Mouse (Mus musculus): Measurements from ENCODE around the gene Tnfrsf26. TPM values are rescaled to one million over a fixed set of nuclear protein-coding genes. Genes with fewer than 3 reads are reported as not detected.
A peak's percentile ranks its signal among the peaks of the same experiment; 100 is the strongest.

The Tnfrsf26 gene
- polyA plus RNA-seq, 1 experiment from 2014 or later: 0.30 TPM

- Histone ChIP-seq H3K36me3 (ENCODE audit: control insufficient read depth, insufficient read depth, low read length) (no peaks in the 10 kb centered on the region), H3K4me1 (replicated peaks; ENCODE audit: control insufficient read depth, insufficient read depth, low read length) (no peaks in the 10 kb centered on the region), H3K27ac (ENCODE audit: low read depth) (no peak overlapping the region), H3K4me2 (ENCODE audit: low read length) (no peak overlapping the region), H3K4me3 (ENCODE audit: low read depth, low read length) (no peak overlapping the region), H3K9me3 (ENCODE audit: control insufficient read depth, low read length) (0 out of 2 replicates have a peak, but pooled peaks cover 3% of the 10 kb centered on the region), H3K27me3 (replicated peaks; ENCODE audit: control insufficient read depth, insufficient read depth, low read length) (no peaks in the 10 kb centered on the region), H3K9ac (ENCODE audit: low read length) (no peak overlapping the region)
- DNase-seq (ENCODE audit: low spot score) (no peak), ATAC-seq (replicated peaks; ENCODE audit: low FRiP score, low TSS enrichment, low read depth) (no peak)
- 62% methylated on average over 3 of the region's 3 CpGs for WGBS
These were observed 16.3 kb downstream of the Tnfrsf26 start for GRCm38 (mm10) chr7:143612215-143612614.

DNA sequence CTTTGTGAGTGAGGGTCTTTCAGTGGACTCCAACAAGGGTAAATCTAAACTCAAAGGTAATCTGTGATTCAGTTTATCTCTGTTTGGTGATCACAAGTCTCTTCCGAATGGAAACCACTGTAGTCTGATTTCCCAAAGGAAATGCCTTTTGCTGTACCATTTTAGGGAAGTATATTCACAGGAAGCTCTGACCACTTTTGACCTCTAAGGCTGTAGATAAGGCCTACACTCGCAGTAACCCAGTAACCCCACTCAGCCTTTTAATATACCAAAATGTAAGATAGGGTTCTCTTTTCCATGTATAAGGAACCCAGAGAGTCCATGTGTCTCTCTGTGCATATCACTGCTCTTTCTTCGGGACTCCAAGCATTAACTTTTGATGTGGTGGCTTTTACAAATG, 23.2 kb downstream of the Tnfrsf26 start:
- 88% methylated on average over 3 of the region's 3 CpGs for WGBS
- ATAC-seq (replicated peaks; ENCODE audit: low FRiP score, low TSS enrichment, low read depth): no peak
- Histone ChIP-seq H3K27ac (ENCODE audit: low read depth) (no peak overlapping the region), H3K9ac (ENCODE audit: low read length) (no peak overlapping the region), H3K36me3 (ENCODE audit: control insufficient read depth, insufficient read depth, low read length) (no peaks in the 10 kb centered on the region), H3K4me3 (ENCODE audit: low read depth, low read length) (no peak overlapping the region), H3K27me3 (replicated peaks; ENCODE audit: control insufficient read depth, insufficient read depth, low read length) (no peaks in the 10 kb centered on the region), H3K4me2 (ENCODE audit: low read length) (no peak overlapping the region), H3K9me3 (ENCODE audit: control insufficient read depth, low read length) (no peaks in the 10 kb centered on the region), H3K4me1 (replicated peaks; ENCODE audit: control insufficient read depth, insufficient read depth, low read length) (no peaks in the 10 kb centered on the region)
- no peak for DNase-seq (ENCODE audit: low spot score)

GRCm38 (mm10) chr7:143604889-143605288, 23.6 kb downstream of the Tnfrsf26 start:
- DNase-seq (ENCODE audit: low spot score) (no peak), ATAC-seq (replicated peaks; ENCODE audit: low FRiP score, low TSS enrichment, low read depth) (no peak)
- Histone ChIP-seq H3K36me3 (ENCODE audit: control insufficient read depth, insufficient read depth, low read length) (no peaks in the 10 kb centered on the region), H3K27ac (ENCODE audit: low read depth) (no peak overlapping the region), H3K27me3 (replicated peaks; ENCODE audit: control insufficient read depth, insufficient read depth, low read length) (no peaks in the 10 kb centered on the region), H3K4me1 (replicated peaks; ENCODE audit: control insufficient read depth, insufficient read depth, low read length) (no peaks in the 10 kb centered on the region), H3K4me3 (ENCODE audit: low read depth, low read length) (no peak overlapping the region), H3K9me3 (ENCODE audit: control insufficient read depth, low read length) (no peaks in the 10 kb centered on the region), H3K4me2 (ENCODE audit: low read length) (no peak overlapping the region), H3K9ac (ENCODE audit: low read length) (no peak overlapping the region)
- 64% methylated on average over 2 of the region's 2 CpGs for WGBS

GRCm38 (mm10) chr7:143601705-143602104, 26.8 kb downstream of the Tnfrsf26 start:
- Histone ChIP-seq H3K4me1 (replicated peaks; ENCODE audit: control insufficient read depth, insufficient read depth, low read length) (peaks cover 7% of the 10 kb centered on the region; the same call in 1 of the 2 replicates), H3K9ac (ENCODE audit: low read length) (no peak overlapping the region), H3K4me2 (ENCODE audit: low read length) (no peak overlapping the region), H3K36me3 (ENCODE audit: control insufficient read depth, insufficient read depth, low read length) (no peaks in the 10 kb centered on the region), H3K9me3 (ENCODE audit: control insufficient read depth, low read length) (no peaks in the 10 kb centered on the region), H3K27ac (ENCODE audit: low read depth) (no peak overlapping the region), H3K27me3 (replicated peaks; ENCODE audit: control insufficient read depth, insufficient read depth, low read length) (no peaks in the 10 kb centered on the region), H3K4me3 (ENCODE audit: low read depth, low read length) (no peak overlapping the region)
- 83% methylated on average over 2 of the region's 2 CpGs for WGBS
- DNase-seq (ENCODE audit: low spot score): no peak
- no peak for ATAC-seq (replicated peaks; ENCODE audit: low FRiP score, low TSS enrichment, low read depth)

- Histone ChIP-seq H3K27me3 (replicated peaks; ENCODE audit: control insufficient read depth, insufficient read depth, low read length) (no peaks in the 10 kb centered on the region), H3K36me3 (ENCODE audit: control insufficient read depth, insufficient read depth, low read length) (peaks cover 5% of the 10 kb centered on the region; the same call in 1 of the 2 replicates), H3K27ac (ENCODE audit: low read depth) (no peak overlapping the region), H3K9me3 (ENCODE audit: control insufficient read depth, low read length) (no peaks in the 10 kb centered on the region), H3K4me2 (ENCODE audit: low read length) (peak overlapping the region; percentile 95), H3K4me3 (ENCODE audit: low read depth, low read length) (peak overlapping the region; percentile 87), H3K4me1 (replicated peaks; ENCODE audit: control insufficient read depth, insufficient read depth, low read length) (peaks cover 7% of the 10 kb centered on the region; the same call in 1 of the 2 replicates), H3K9ac (ENCODE audit: low read length) (peak overlapping the region; percentile 25; the same call in 1 of the 2 replicates)
- DNase-seq (ENCODE audit: low spot score) (no peak), ATAC-seq (replicated peaks; ENCODE audit: low FRiP score, low TSS enrichment, low read depth) (peak; percentile 53; the same call in 1 of the 2 replicates)
- 5% methylated on average over 15 of the region's 15 CpGs for WGBS
These were observed 28.2 kb downstream of the Tnfrsf26 start for GRCm38 (mm10) chr7:143600231-143600740.

DNA sequence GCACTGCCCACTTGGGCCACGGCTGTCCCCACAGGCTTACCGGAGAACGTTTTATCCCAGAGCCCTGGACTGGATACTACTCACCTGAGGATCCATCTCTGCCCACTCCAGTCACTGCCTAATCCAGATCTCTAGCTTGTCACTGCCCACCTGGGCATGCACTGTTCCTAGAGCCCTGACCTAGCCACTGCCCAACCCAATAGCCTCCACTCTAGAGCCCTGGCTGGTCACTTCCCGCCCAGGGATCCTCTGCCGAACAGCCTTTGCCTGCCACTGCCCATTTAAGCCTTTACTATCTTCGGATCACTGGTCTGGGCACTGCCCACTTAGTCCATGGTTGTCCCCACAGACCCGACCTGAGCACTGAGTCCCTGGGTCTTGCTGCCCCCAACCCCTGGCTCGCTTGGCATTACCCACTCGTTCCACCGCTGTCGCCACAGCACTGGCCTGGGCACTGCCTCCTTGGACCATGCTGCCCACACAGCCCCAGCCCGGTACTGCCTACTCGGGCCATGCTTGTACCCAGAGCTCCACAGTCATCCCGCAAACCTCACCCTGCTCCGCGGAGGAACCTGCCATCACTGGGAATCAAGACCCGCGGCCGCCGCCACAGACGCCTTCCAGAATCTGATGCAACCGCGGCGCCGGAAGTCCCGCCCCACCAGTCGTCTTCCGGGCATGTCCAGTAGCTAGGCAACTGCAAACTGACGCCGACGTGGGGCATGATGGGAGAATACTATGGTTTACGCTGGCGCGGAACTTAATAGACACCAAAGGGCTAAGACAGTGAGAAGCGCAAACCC, 28.9 kb downstream of the Tnfrsf26 start, which contains the start of gene Cars:
TSS of gene Cars (minus strand) at position 663 of the 803 bp plus-strand sequence.
- H3K4me3 ChIP-seq (ENCODE audit: low read depth, low read length): peak within 1 kb of the TSS; percentile 87
- 3% methylated on average over 35 of the region's 35 CpGs for WGBS
- peak within 1 kb of the TSS; percentile 95 for H3K4me2 ChIP-seq (ENCODE audit: low read length)
- ATAC-seq (replicated peaks; ENCODE audit: low FRiP score, low TSS enrichment, low read depth) (peak; percentile 99), DNase-seq (ENCODE audit: low spot score) (peak; percentile 95)
- peaks cover 7% of the 10 kb centered on the region; the same call in 1 of the 2 replicates for H3K4me1 ChIP-seq (replicated peaks; ENCODE audit: control insufficient read depth, insufficient read depth, low read length)
- H3K27ac ChIP-seq (ENCODE audit: low read depth): peak within 1 kb of the TSS; percentile 43; the same call in 1 of the 2 replicates
- H3K27me3 ChIP-seq (replicated peaks; ENCODE audit: control insufficient read depth, insufficient read depth, low read length): no peaks in the 10 kb centered on the region
- peaks cover 5% of the 10 kb centered on the region; the same call in 1 of the 2 replicates for H3K36me3 ChIP-seq (ENCODE audit: control insufficient read depth, insufficient read depth, low read length)
- no peaks in the 10 kb centered on the region for H3K9me3 ChIP-seq (ENCODE audit: control insufficient read depth, low read length)
- peak within 1 kb of the TSS; percentile 80 for H3K9ac ChIP-seq (ENCODE audit: low read length)

DNA sequence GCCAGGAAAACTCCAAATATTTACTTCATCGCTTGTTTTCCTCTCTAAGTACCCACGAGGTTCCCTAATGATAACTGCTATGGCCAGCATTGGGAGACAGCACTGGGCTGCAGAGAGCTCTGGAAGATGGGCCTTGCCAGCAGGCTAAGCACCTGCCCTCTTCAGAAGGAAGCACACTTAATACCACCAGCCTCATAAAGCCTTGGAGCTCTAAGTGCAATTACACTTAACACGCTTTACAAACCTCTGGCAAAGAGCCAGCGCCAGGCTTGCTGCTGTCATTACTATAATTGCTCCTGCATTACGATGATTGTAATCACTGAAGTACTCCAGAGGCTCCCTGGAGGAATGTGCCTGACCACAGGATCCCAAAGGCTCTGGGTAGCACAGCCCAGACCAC, 33.7 kb downstream of the Tnfrsf26 start:
- H3K4me3 ChIP-seq (ENCODE audit: low read depth, low read length): no peak overlapping the region
- no peaks in the 10 kb centered on the region for H3K27me3 ChIP-seq (replicated peaks; ENCODE audit: control insufficient read depth, insufficient read depth, low read length)
- no peak overlapping the region for H3K27ac ChIP-seq (ENCODE audit: low read depth)
- no peaks in the 10 kb centered on the region for H3K9me3 ChIP-seq (ENCODE audit: control insufficient read depth, low read length)
- no peak for DNase-seq (ENCODE audit: low spot score)
- H3K9ac ChIP-seq (ENCODE audit: low read length): no peak overlapping the region
- peaks cover 27% of the 10 kb centered on the region for H3K36me3 ChIP-seq (ENCODE audit: control insufficient read depth, insufficient read depth, low read length)
- H3K4me2 ChIP-seq (ENCODE audit: low read length): no peak overlapping the region
- ATAC-seq (replicated peaks; ENCODE audit: low FRiP score, low TSS enrichment, low read depth): no peak
- 53% methylated on average over 5 of the region's 5 CpGs for WGBS
- peaks cover 7% of the 10 kb centered on the region; the same call in 1 of the 2 replicates for H3K4me1 ChIP-seq (replicated peaks; ENCODE audit: control insufficient read depth, insufficient read depth, low read length)

GRCm38 (mm10) chr7:143592255-143592654, 36.3 kb downstream of the Tnfrsf26 start:
- Histone ChIP-seq H3K4me2 (ENCODE audit: low read length) (no peak overlapping the region), H3K9me3 (ENCODE audit: control insufficient read depth, low read length) (no peaks in the 10 kb centered on the region), H3K36me3 (ENCODE audit: control insufficient read depth, insufficient read depth, low read length) (peaks cover 41% of the 10 kb centered on the region), H3K27me3 (replicated peaks; ENCODE audit: control insufficient read depth, insufficient read depth, low read length) (no peaks in the 10 kb centered on the region), H3K4me3 (ENCODE audit: low read depth, low read length) (no peak overlapping the region), H3K4me1 (replicated peaks; ENCODE audit: control insufficient read depth, insufficient read depth, low read length) (no peaks in the 10 kb centered on the region), H3K27ac (ENCODE audit: low read depth) (no peak overlapping the region), H3K9ac (ENCODE audit: low read length) (no peak overlapping the region)
- DNase-seq (ENCODE audit: low spot score) (no peak), ATAC-seq (replicated peaks; ENCODE audit: low FRiP score, low TSS enrichment, low read depth) (no peak)
- 88% methylated on average over 10 of the region's 10 CpGs for WGBS
